In the genomic region with DNA sequence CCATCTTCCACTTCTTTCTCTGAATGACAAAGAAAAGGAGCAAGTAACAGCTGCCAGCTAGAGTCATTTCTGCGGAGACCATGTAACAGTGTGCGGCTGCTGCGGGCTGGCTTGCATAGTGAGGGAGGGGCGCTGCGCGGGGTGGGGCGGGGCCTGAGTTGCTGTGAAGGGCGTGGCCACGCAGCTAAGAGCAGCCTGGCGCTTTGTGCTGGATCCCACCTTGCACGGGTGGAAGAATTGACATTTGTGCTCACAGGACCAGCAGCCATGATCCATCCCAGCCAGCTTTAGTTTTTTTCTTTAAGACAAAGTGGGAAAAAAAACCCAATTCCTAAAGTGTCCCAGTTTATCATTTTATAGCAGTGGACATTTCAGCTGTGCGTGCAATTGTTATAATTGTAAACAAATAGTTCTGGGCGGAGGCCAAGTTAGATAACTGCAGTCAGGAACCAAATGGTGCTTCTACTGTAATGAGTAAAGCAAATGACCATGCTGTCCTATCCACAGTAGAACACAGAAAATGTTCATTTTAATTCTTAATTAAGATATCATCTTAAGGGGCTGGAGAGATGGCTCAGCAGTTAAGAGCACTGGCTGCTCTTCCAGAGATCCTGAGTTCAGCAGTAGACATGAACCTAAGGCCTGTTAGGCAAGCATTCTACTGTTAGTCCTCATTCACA, we compare ENCODE assay signal across 8 mouse cellular contexts. TPM values are rescaled to one million over a fixed set of nuclear protein-coding genes. Genes with fewer than 3 reads are reported as not detected.
DNase-seq lines count a peak whose midpoint lies in the region; ATAC-seq and TF ChIP-seq lines count a peak whose summit lies in the region.

No protein-coding gene starts in this region.

- H3K4me3 ChIP-seq in G1E (ENCODE audit: low read depth, low read length), result peak overlapping the region; percentile 65; the same call in 1 of the 2 replicates
- H3K4me3 ChIP-seq in intestine, embryonic 16.5 days (ENCODE audit: low read length), result peak overlapping the region; percentile 30
- H3K4me3 ChIP-seq in lung, embryonic 16.5 days (ENCODE audit: low read length), result peak overlapping the region; percentile 32

- H3K9me3 ChIP-seq in G1E (replicated peaks), result no peaks in the 10 kb centered on the region
- H3K9me3 ChIP-seq in intestine, embryonic 16.5 days (ENCODE audit: control insufficient read depth, low read length), result no peaks in the 10 kb centered on the region
- 0 out of 2 replicates have a peak, but pooled peaks cover 5% of the 10 kb centered on the region for H3K9me3 ChIP-seq in lung, embryonic 16.5 days (ENCODE audit: control insufficient read depth, low read length)

- H3K4me2 ChIP-seq in intestine, embryonic 16.5 days (ENCODE audit: low read depth, low read length), result peak overlapping the region; percentile 48
- H3K4me2 ChIP-seq in lung, embryonic 16.5 days (ENCODE audit: low read depth, low read length), result peak overlapping the region; percentile 55

- no peak; the same call in 1 of the 2 replicates for ATAC-seq in G1E (ENCODE audit: extremely low read depth, insufficient number of reproducible peaks, low FRiP score, poor library complexity, severe bottlenecking)
- peak; percentile 92 for ATAC-seq in intestine, embryonic 16.5 days
- ATAC-seq in lung, embryonic 16.5 days (ENCODE audit: low read depth), result peak; percentile 95

- no peak overlapping the region for H3K27ac ChIP-seq in intestine, embryonic 16.5 days (ENCODE audit: low read length)
- H3K27ac ChIP-seq in lung, embryonic 16.5 days (ENCODE audit: low read length), result peak overlapping the region; percentile 28; the same call in 1 of the 2 replicates

- H3K27me3 ChIP-seq in G1E (ENCODE audit: insufficient read depth, low read length), result no peaks in the 10 kb centered on the region
- H3K27me3 ChIP-seq in intestine, embryonic 16.5 days (replicated peaks; ENCODE audit: control insufficient read depth, insufficient read depth, low read length), result 0 out of 2 replicates have a peak, but pooled peaks cover 2% of the 10 kb centered on the region
- no peaks in the 10 kb centered on the region for H3K27me3 ChIP-seq in lung, embryonic 16.5 days (ENCODE audit: control insufficient read depth, insufficient read depth, low read depth, low read length)

- WGBS in intestine, embryonic 16.5 days, result 3% methylated on average over 13 of the region's 13 CpGs
- 3% methylated on average over 13 of the region's 13 CpGs for WGBS in lung, embryonic 16.5 days

- no peaks in the 10 kb centered on the region for H3K36me3 ChIP-seq in G1E (replicated peaks)
- H3K36me3 ChIP-seq in intestine, embryonic 16.5 days (ENCODE audit: control insufficient read depth, insufficient read depth, low read length), result no peaks in the 10 kb centered on the region
- H3K36me3 ChIP-seq in lung, embryonic 16.5 days (ENCODE audit: control insufficient read depth, insufficient read depth, low read length), result no peaks in the 10 kb centered on the region

- peak; percentile 50 for DNase-seq in 3134 (ENCODE audit: extremely low read depth, insufficient read length, low spot score)
- peak; percentile 23 for DNase-seq in G1E (ENCODE audit: low spot score)
- DNase-seq in cerebellum, postnatal 25 days, result peak; percentile 58 to 79
- peak; percentile 50 to 62 for DNase-seq in heart, adult 18-20 months
- peak; percentile 83 for DNase-seq in retina, embryonic 14.5 days (ENCODE audit: low spot score)
- DNase-seq in frontal cortex, postnatal 10 days (ENCODE audit: low spot score in 2 of 2), result no peak

- H3K9ac ChIP-seq in intestine, embryonic 16.5 days (ENCODE audit: low read depth, low read length), result peak overlapping the region; percentile 21; the same call in 1 of the 2 replicates
- peak overlapping the region; percentile 31; the same call in 1 of the 2 replicates for H3K9ac ChIP-seq in lung, embryonic 16.5 days (ENCODE audit: low read length)

- TF ChIP-seq CTCF in G1E (IDR thresholded peaks at IDR 0.05; ENCODE audit: low read depth, low read length), result no peak

- H3K4me1 ChIP-seq in G1E (ENCODE audit: insufficient read depth, low read depth, low read length), result peaks cover 22% of the 10 kb centered on the region
- H3K4me1 ChIP-seq in intestine, embryonic 16.5 days (ENCODE audit: control insufficient read depth, insufficient read depth, low read length), result peaks cover 22% of the 10 kb centered on the region
- H3K4me1 ChIP-seq in lung, embryonic 16.5 days (replicated peaks; ENCODE audit: control insufficient read depth, insufficient read depth, low read length), result peaks cover 27% of the 10 kb centered on the region

RNA-seq across cellular contexts. Expression of a gene that starts 18.4 kb away (rescaled TPM):
- total RNA-seq in G1E (2014; fragmentation: Nextera tagmentation) (17.6 and 30.8 TPM in 2 replicates), G1E (2017) (8.4 and 9.2 TPM in 2 replicates)
- 21.4 and 22.2 TPM in 2 replicates for polyA plus RNA-seq in G1E (2012)
- total RNA-seq in heart, adult 18-20 months (2021), result 10 to 100 TPM; 16.2 to 17.7 TPM
- polyA plus RNA-seq in intestine, embryonic 16.5 days (2015; fragmentation: Nextera tagmentation; extraction: Ambion mirVana), result 41.3 and 43.2 TPM in 2 replicates
- 39.8 and 45.0 TPM in 2 replicates for polyA plus RNA-seq in lung, embryonic 16.5 days (2015; fragmentation: Nextera tagmentation; extraction: Ambion mirVana)

Comparison
In these comparisons a context has a peak if more than half of its experiments do, and no peak if none do; other contexts are left out.
1. DNase-seq: peak in 3134 (single experiment), G1E (single experiment), cerebellum, postnatal 25 days (2 of 2), heart, adult 18-20 months (2 of 2) and retina, embryonic 14.5 days (single experiment); none in frontal cortex, postnatal 10 days (0 of 2).
2. Peak in every context shown above with its lines, with median percentiles within 50 percentile points of each other: H3K4me3 ChIP-seq.